Mouse (Mus musculus): ENCODE results near the gene Fli1. TPM values are rescaled to one million over a fixed set of nuclear protein-coding genes. Genes with fewer than 3 reads are reported as not detected.

The Fli1 gene
- polyA plus RNA-seq, 1 experiment = not detected

GRCm38 (mm10) chr9:32476604-32477003 lies 66.1 kb downstream of the Fli1 start:
- TF ChIP-seq CTCF (IDR thresholded peaks at IDR 0.05; ENCODE audit: insufficient read depth, low read depth, low read length) = no peak
- WGBS = 95% methylated on average over 10 of the region's 10 CpGs
- no peak overlapping the region for H3K4me3 ChIP-seq (ENCODE audit: insufficient read depth, low read depth, low read length)
- H3K4me1 ChIP-seq (ENCODE audit: control insufficient read depth, insufficient read depth, low read length) = no peaks in the 10 kb centered on the region
- H3K27ac ChIP-seq (ENCODE audit: insufficient read depth, low read depth, low read length) = no peak overlapping the region

GRCm38 (mm10) chr9:32474621-32475390 lies 67.9 kb downstream of the Fli1 start:
- no peak overlapping the region for H3K4me3 ChIP-seq (ENCODE audit: insufficient read depth, low read depth, low read length)
- WGBS = 79% methylated on average over 10 of the region's 10 CpGs
- TF ChIP-seq POLR2A (IDR thresholded peaks at IDR 0.05; ENCODE audit: insufficient read depth, low read depth, low read length) (no peak), CTCF (IDR thresholded peaks at IDR 0.05; ENCODE audit: insufficient read depth, low read depth, low read length) (no peak)
- H3K4me1 ChIP-seq (ENCODE audit: control insufficient read depth, insufficient read depth, low read length) = no peaks in the 10 kb centered on the region
- H3K27ac ChIP-seq (ENCODE audit: insufficient read depth, low read depth, low read length) = no peak overlapping the region

GRCm38 (mm10) chr9:32472346-32472745 lies 70.3 kb downstream of the Fli1 start:
- Histone ChIP-seq H3K4me3 (ENCODE audit: insufficient read depth, low read depth, low read length) (no peak overlapping the region), H3K27ac (ENCODE audit: insufficient read depth, low read depth, low read length) (no peak overlapping the region), H3K4me1 (ENCODE audit: control insufficient read depth, insufficient read depth, low read length) (no peaks in the 10 kb centered on the region)
- WGBS = 90% methylated on average over 3 of the region's 3 CpGs
- no peak for TF ChIP-seq CTCF (IDR thresholded peaks at IDR 0.05; ENCODE audit: insufficient read depth, low read depth, low read length)
- TF ChIP-seq POLR2A (IDR thresholded peaks at IDR 0.05; ENCODE audit: insufficient read depth, low read depth, low read length) = no peak

- WGBS = 75% methylated on average over 8 of the region's 8 CpGs
These were observed 73.4 kb downstream of the Fli1 start for GRCm38 (mm10) chr9:32469123-32469751.

GRCm38 (mm10) chr9:32468313-32468712 lies 74.3 kb downstream of the Fli1 start:
- TF ChIP-seq POLR2A (IDR thresholded peaks at IDR 0.05; ENCODE audit: insufficient read depth, low read depth, low read length) (no peak), CTCF (IDR thresholded peaks at IDR 0.05; ENCODE audit: insufficient read depth, low read depth, low read length) (no peak)
- 74% methylated on average over 1 of the region's 1 CpGs for WGBS
- no peak overlapping the region for H3K27ac ChIP-seq (ENCODE audit: insufficient read depth, low read depth, low read length)
- no peak overlapping the region for H3K4me3 ChIP-seq (ENCODE audit: insufficient read depth, low read depth, low read length)
- H3K4me1 ChIP-seq (ENCODE audit: control insufficient read depth, insufficient read depth, low read length) = no peaks in the 10 kb centered on the region

More at GRCm38 (mm10) chr9:32469123-32469751, 73.4 kb downstream of the Fli1 start:
- H3K4me1 ChIP-seq (ENCODE audit: control insufficient read depth, insufficient read depth, low read length) = no peaks in the 10 kb centered on the region
- TF ChIP-seq CTCF (IDR thresholded peaks at IDR 0.05; ENCODE audit: insufficient read depth, low read depth, low read length) = no peak
- H3K4me3 ChIP-seq (ENCODE audit: insufficient read depth, low read depth, low read length) = no peak overlapping the region
- H3K27ac ChIP-seq (ENCODE audit: insufficient read depth, low read depth, low read length) = no peak overlapping the region

- Histone ChIP-seq H3K4me1 (ENCODE audit: control insufficient read depth, insufficient read depth, low read length) (no peaks in the 10 kb centered on the region), H3K4me3 (ENCODE audit: insufficient read depth, low read depth, low read length) (no peak overlapping the region), H3K27ac (ENCODE audit: insufficient read depth, low read depth, low read length) (no peak overlapping the region)
- WGBS = 59% methylated on average over 8 of the region's 8 CpGs
- TF ChIP-seq CTCF (IDR thresholded peaks at IDR 0.05; ENCODE audit: insufficient read depth, low read depth, low read length) (no peak), POLR2A (IDR thresholded peaks at IDR 0.05; ENCODE audit: insufficient read depth, low read depth, low read length) (no peak)
These were observed 75.2 kb downstream of the Fli1 start for GRCm38 (mm10) chr9:32467443-32467842.

GRCm38 (mm10) chr9:32466861-32467260 lies 75.8 kb downstream of the Fli1 start:
- Histone ChIP-seq H3K4me1 (ENCODE audit: control insufficient read depth, insufficient read depth, low read length) (no peaks in the 10 kb centered on the region), H3K27ac (ENCODE audit: insufficient read depth, low read depth, low read length) (no peak overlapping the region), H3K4me3 (ENCODE audit: insufficient read depth, low read depth, low read length) (no peak overlapping the region)
- TF ChIP-seq POLR2A (IDR thresholded peaks at IDR 0.05; ENCODE audit: insufficient read depth, low read depth, low read length) (no peak), CTCF (IDR thresholded peaks at IDR 0.05; ENCODE audit: insufficient read depth, low read depth, low read length) (no peak)
- WGBS = 78% methylated on average over 8 of the region's 8 CpGs

- Histone ChIP-seq H3K4me1 (ENCODE audit: control insufficient read depth, insufficient read depth, low read length) (no peaks in the 10 kb centered on the region), H3K4me3 (ENCODE audit: insufficient read depth, low read depth, low read length) (no peak overlapping the region), H3K27ac (ENCODE audit: insufficient read depth, low read depth, low read length) (no peak overlapping the region)
- 90% methylated on average over 3 of the region's 3 CpGs for whole genome bisulfite sequencing
- TF ChIP-seq POLR2A (IDR thresholded peaks at IDR 0.05; ENCODE audit: insufficient read depth, low read depth, low read length) (no peak), CTCF (IDR thresholded peaks at IDR 0.05; ENCODE audit: insufficient read depth, low read depth, low read length) (no peak)
These were observed 86.0 kb downstream of the Fli1 start for GRCm38 (mm10) chr9:32456707-32457106.

GRCm38 (mm10) chr9:32450161-32450560 lies 92.5 kb downstream of the Fli1 start:
- TF ChIP-seq POLR2A (IDR thresholded peaks at IDR 0.05; ENCODE audit: insufficient read depth, low read depth, low read length) (no peak), CTCF (IDR thresholded peaks at IDR 0.05; ENCODE audit: insufficient read depth, low read depth, low read length) (no peak)
- 33% methylated on average over 7 of the region's 7 CpGs for WGBS
- Histone ChIP-seq H3K4me3 (ENCODE audit: insufficient read depth, low read depth, low read length) (no peak overlapping the region), H3K4me1 (ENCODE audit: control insufficient read depth, insufficient read depth, low read length) (no peaks in the 10 kb centered on the region), H3K27ac (ENCODE audit: insufficient read depth, low read depth, low read length) (no peak overlapping the region)

Measured in olfactory bulb, adult 2 months (tissue).